Mouse (Mus musculus) thymus, postnatal 10 days (tissue): ENCODE results near the gene Cela3a.
"Not testable (repeated sequence)": the region's sequence is repeated elsewhere in the genome, so short reads cannot be mapped to it uniquely, and the experiment has no call there.

Experiments
- DNase-seq, 2 experiments: peaks; one replicate each; pipeline ENCODE4 v3.0.0; 2021; ENCODE audit warnings: low spot score in 2 of 2

Gene Cela3a

DNA sequence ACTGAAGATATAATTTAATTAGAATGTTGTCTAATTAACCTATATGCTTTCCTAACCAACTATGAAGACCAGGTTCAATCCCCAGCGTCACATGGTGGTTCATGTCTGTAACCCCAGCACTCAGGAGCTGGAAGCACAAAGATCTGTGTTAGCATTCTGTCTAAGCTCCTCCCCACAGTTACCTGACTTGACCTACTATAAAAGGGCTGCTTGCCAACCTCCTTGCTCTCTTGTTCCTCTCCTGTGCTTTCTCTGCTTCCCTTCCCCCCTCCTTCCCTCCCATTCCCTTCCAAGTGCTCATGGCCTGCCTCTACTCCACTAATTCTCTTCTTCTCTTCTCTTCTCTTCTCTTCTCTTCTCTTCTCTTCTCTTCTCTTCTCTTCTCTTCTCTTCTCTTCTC, 5.3 kb upstream of the Cela3a start:
- no peak for DNase-seq

- DNase-seq, result not testable (repeated sequence)
Measured at GRCm38 (mm10) chr4:137412185-137412709, 2.7 kb upstream of the Cela3a start.

- no peak for DNase-seq
Measured at GRCm38 (mm10) chr4:137405571-137405970, 4.0 kb downstream of the Cela3a start.

GRCm38 (mm10) chr4:137396641-137397525, 12.7 kb downstream of the Cela3a start:
- no peak for DNase-seq

GRCm38 (mm10) chr4:137393378-137394135, 16.0 kb downstream of the Cela3a start:
- DNase-seq, result no peak

- DNase-seq, result no peak
Measured at GRCm38 (mm10) chr4:137392874-137393273, 16.7 kb downstream of the Cela3a start.

DNA sequence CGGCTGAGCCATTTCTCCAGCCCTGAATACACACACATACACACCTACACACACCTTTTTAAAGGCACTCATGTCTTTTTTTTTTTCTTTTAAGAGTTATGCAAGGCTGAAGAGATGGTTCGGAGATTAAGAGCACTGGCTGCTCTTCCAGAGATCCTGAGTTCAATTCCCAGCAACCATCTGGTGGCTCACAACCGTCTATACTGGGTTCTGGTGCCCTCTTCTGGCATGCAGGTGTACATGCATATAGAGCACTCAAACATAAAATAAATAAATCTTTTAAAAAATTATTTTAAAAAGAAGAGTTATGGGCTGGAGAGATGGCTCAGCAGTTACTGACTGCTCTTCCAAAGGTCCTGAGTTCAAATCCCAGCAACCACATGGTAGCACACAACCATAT, 18.3 kb downstream of the Cela3a start:
- no peak for DNase-seq

DNA sequence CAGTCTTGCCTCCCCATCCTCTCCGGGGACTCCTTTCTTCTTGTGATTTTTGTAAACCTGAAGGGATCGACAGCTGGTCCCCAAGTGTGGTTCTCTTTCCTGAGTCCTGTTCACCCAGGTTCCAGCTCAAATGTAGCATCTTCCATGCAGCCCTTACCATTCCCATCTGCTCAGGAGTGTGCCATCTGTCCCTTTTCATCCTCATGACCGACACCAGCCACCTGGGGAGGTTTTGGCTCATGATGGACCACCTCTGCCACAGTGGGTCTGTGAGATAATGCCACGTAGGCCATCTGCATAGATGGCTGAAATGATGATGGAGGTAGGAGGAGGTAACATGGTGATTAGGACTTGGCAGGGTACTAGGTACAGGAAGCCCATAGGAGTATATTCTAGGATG, 19.4 kb downstream of the Cela3a start:
- DNase-seq, result no peak

DNA sequence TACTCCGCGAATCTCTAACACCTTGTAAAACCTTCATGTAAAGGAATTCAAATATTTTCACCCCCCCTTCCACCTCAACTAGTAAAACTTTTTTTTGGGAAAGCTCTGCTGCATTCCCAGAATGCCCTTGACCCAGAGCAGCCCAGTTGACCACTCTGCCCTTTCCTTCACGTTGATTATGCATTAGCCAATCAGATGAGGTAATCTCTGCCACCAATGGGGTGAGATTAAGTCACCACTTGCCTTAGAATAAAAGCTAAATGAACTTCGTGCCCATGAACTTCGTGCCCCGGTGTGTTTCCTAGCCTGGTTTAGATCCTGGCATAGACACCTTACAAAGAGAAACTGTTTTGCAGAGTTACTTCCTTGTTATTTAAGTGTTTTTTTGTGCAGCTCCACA, 20.6 kb downstream of the Cela3a start:
- DNase-seq, result no peak

DNA sequence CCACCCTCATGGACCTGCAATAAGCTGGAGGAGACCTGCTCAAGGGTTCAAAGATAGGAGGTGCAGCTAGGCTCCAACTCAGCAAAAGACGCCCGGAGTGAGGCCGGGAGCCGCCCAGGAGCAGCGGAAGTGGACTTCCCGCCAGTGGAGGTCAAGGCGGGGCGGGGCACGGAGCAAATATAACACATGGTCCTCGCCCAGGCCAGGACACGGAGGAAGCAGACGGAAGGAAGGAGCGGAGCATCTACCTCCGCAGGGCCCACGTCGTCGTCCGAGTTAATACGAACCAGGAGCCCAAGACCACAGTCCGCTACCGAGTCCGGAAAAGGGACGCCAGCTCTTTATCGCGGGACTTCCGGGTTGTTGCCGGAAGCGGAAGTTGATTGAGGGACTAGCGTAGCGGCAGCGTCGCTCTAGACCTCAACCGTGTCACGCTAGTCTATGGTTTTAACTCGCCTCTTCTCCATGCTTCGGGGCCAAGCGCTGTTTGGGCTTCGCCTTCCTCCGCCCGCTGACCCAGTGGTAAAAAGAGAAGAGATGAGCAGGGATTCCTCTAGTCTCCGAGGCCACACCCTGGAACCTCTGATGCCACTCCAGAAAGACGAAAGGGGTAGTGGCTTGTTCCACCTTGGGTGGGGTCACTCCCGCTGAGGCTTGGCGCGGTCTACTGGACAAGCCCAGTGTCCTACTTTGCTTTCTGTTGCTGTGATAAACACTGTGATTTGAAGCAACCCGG, 21.4 kb downstream of the Cela3a start:
- DNase-seq, result peak; percentile 75 to 79

GRCm38 (mm10) chr4:137387482-137388058, 22.0 kb downstream of the Cela3a start:
- DNase-seq, result no peak

- no peak for DNase-seq
Measured at GRCm38 (mm10) chr4:137380702-137381605, 28.6 kb downstream of the Cela3a start.

DNA sequence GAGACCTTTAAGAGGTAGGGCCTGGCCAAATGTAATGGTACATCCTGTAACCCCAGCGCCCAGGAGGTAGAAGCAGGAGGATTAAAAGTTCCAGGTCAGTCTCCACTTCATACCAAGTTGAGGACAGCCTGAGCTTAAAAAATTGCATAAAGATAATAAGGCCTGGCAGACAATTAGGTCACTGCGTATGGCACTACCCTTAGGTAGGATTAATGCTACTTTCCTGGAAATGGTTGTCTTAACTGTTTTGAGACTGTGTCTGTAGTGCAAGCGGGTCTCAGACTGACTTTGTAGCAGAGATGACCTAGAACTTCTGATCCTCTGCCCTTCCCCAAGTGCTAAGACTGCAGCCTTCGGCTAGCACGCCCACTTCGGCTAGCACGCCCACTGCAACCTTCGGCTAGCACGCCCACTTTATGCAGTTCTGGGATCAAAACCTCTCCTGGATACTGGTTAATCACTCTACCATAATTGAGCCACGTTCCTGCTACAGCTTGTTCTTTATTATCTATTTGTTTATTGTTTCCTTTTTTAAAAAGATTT, 29.8 kb downstream of the Cela3a start:
- no peak for DNase-seq

DNA sequence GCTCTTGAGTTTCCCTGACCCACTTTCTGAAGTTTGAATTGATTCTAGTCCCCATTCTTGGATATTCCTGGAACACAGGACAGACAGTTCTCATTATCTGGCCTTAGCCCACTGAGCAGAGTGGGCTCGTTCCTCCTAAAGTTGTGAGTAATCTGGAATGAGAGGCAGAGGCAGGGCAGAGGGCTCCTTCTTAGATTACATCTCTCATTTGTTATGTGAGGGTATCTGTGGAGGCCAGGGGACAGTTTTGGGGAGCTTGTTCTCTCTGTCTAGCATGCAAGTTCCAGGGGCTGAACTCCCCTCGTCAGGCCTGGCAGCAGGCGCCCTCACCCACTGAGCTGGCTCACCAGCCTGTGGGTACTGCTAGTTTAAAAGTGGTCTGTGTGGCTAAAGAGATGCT, 30.5 kb downstream of the Cela3a start:
- DNase-seq, result no peak

- DNase-seq, result no peak
Measured at GRCm38 (mm10) chr4:137377526-137378304, 31.9 kb downstream of the Cela3a start.

DNA sequence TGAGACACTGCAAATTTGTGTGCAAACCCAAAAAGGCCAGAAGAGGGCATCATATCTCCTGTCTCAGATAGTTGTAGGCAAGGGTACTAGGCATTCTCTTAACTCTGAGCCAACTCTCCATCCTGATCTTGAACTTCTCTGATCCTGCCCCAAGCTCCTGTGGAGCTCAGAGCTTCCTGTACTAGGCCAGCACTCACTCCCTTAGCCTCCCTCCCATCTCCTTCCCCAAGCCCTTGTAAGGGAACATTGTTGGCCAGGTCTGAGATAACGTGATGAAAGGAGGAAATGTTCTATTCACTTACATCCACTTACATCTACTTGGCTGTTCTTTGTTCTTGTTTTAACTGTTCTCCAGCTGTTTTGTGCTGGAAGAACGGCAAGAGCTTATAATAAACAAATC, 32.8 kb downstream of the Cela3a start:
- no peak for DNase-seq

DNA sequence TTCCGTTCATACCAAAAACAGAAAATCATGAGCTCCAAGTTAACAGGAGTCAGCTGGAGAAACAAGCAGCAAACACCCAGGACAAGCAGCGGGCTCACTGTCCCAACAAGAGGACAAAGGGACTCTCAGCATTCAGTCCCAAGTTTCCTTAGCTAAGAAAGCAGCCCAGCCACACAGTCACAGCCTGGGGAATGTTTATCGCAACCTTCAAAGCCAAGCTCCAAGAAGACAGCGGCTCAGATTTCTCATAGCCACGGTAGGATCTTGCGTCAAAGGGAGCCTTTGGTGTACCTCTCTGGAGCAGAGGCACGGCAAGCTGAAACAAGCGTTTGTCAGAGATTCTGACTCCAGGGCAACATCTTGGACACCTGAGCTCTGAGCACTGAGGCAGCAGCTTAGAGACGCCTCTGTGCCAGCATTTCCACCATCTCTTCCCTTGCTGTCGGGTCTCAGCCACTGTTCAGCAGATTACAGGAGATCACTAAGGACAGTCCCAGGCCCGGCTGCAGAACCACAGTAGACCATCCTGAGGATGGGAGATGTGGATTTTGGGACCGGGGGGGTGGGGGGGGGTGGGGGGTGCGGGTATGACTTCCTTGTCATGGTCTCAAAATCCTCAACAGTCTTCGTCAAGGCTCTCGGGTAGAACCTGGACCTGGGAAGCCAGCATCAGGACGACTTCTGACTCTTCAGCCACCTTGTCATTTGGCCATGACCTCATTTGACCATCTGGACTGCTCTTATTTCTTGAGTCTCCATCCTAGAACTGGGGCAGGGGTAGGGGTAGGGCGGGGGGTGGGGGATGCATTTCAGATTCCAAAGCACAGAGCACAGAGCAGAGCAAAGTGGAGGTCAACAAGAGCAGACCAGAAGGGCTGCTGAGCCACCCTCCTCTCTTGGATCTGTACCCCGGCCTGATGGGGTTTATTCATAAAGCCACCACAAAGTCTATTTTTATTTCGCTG, 34.0 kb downstream of the Cela3a start:
- DNase-seq, result no peak

DNA sequence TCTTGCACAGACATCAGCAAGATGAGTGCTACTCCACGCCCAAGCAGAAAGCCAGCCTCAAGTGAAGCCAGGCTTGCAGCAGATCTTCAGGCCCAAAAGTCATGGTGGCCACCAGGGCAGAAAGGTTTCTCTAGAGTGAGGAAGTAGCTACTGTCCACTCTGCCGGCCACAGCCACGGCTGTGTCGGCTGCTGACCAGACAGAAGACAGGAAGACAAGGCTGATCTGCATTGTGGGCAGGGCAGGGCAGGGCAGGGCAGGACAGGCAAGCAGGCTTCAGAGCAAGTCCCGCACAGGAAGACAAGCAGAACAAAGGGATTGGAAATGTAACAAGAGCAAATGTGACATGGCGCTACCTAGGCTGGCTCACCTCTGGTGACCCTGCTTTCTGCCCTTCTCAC, 35.9 kb downstream of the Cela3a start:
- DNase-seq, result no peak
